Mouse (Mus musculus) midbrain, embryonic 10.5 days (tissue): ENCODE measurements around the gene Cpsf3. TPM values are rescaled to one million over a fixed set of nuclear protein-coding genes. Genes with fewer than 3 reads are reported as not detected.

Experiments
- DNase-seq: peaks from one replicate; pipeline ENCODE4 v3.0.0-alpha.2; 2017; ENCODE audit warnings: low spot score
- H3K27ac ChIP-seq: fragments of 300-500 bp; sonication (generic); replicated peaks from 2 replicates; pipeline ENCODE4 v1.5.1; 2016; ENCODE audit warnings: mild to moderate bottlenecking
- H3K27me3 ChIP-seq: fragments of 300-500 bp; sonication (generic); 2 replicates; pipeline ENCODE4 v1.6.1; 2016; ENCODE audit warnings: low read depth, mild to moderate bottlenecking; ENCODE audit not compliant: poor library complexity, severe bottlenecking
- H3K36me3 ChIP-seq: fragments of 300-500 bp; sonication (generic); 2 replicates; pipeline ENCODE4 v1.6.1; 2016; ENCODE audit warnings: mild to moderate bottlenecking, moderate library complexity
- H3K4me1 ChIP-seq: fragments of 300-500 bp; sonication (generic); 2 replicates; pipeline ENCODE4 v1.6.1; 2016
- H3K4me3 ChIP-seq: fragments of 300-500 bp; sonication (generic); 2 replicates; pipeline ENCODE4 v1.5.1; 2016; ENCODE audit warnings: mild to moderate bottlenecking, moderate library complexity
- H3K9me3 ChIP-seq: fragments of 300-500 bp; sonication (generic); replicated peaks from 2 replicates; pipeline ENCODE4 v1.6.1; 2016; ENCODE audit warnings: mild to moderate bottlenecking
- WGBS: fragments of 180-500 bp; shearing (Covaris S2); methylation state at CpG from one replicate; pipeline ENCODE4 v1.1.7; 2016; 5-methylcytosine and 5-hydroxymethylcytosine counted together
- polyA plus RNA-seq: library from polyadenylated mRNA; unstranded; fragments of >200 nt; fragmentation: Nextera tagmentation; extraction: Ambion mirVana; gene quantifications from 2 replicates; pipeline ENCODE4 v1.2.1, GENCODE M21; 2016

The Cpsf3 gene
- polyA plus RNA-seq, 1 experiment from 2014 or later: 142 TPM

GRCm38 (mm10) chr12:21268083-21268616 is 17.0 kb upstream of the Cpsf3 start:
- H3K27me3 ChIP-seq: no peaks in the 10 kb centered on the region
- no peaks in the 10 kb centered on the region for H3K4me1 ChIP-seq
- no peaks in the 10 kb centered on the region for H3K9me3 ChIP-seq
- peaks cover 98% of the 10 kb centered on the region for H3K36me3 ChIP-seq
- H3K27ac ChIP-seq: no peak overlapping the region
- WGBS: 95% methylated on average over 8 of the region's 8 CpGs
- no peak overlapping the region for H3K4me3 ChIP-seq
- DNase-seq: no peak

DNA sequence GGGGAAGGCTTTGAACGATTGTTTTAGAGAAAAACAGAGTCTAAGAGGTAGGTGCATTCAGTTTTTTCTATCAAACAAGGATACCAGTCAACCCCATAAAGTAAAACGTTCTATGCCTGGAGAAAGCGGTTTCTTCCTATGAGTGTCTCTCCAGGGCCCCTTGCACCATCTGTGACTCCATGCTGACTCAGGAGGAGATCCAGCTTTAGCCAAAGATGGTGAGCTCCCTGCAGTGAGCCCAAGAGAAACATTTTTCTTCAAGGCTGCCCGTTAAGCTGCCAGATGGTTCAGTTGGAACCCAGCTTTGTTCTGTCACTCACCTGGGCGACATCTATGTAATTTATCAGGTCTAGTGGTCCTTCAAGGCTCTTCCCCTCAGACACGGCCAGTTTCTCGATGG is 10.7 kb upstream of the Cpsf3 start:
- no peak for DNase-seq
- Histone ChIP-seq H3K36me3 (peaks cover 48% of the 10 kb centered on the region), H3K27ac (no peak overlapping the region), H3K27me3 (no peaks in the 10 kb centered on the region), H3K9me3 (no peaks in the 10 kb centered on the region), H3K4me1 (no peaks in the 10 kb centered on the region), H3K4me3 (no peak overlapping the region)
- 86% methylated on average over 7 of the region's 7 CpGs for WGBS

DNA sequence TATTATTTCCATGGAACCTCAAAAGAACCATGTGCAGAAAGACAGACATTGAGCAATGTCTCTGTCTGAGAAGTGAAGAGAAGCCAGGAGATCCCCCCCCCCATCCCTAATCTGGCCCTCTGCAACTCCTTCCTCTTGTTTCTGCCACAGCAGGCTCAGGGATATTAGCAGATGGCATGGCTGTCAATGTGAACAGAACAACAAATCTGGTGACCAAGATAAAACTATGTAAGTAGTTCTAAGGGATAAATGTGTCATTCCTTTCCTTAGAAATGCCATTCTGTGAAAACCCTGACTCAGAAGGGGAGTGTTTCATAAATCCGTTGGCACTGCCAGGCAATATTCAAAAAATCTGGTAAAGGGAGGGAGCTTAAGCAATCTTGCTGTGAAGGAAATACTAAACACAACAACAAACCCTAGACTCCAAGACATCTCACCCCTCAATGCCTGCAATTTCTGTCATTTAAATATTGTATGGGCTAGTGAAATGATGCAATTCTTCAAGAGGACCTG is 7.8 kb upstream of the Cpsf3 start:
- Histone ChIP-seq H3K27me3 (no peaks in the 10 kb centered on the region), H3K27ac (no peak overlapping the region), H3K9me3 (no peaks in the 10 kb centered on the region), H3K36me3 (peaks cover 18% of the 10 kb centered on the region), H3K4me1 (no peaks in the 10 kb centered on the region), H3K4me3 (no peak overlapping the region)
- WGBS: 77% methylated on average over 1 of the region's 1 CpGs
- DNase-seq: no peak

- Histone ChIP-seq H3K27ac (peak overlapping the region; percentile 91), H3K9me3 (no peaks in the 10 kb centered on the region), H3K27me3 (no peaks in the 10 kb centered on the region), H3K36me3 (peaks cover 26% of the 10 kb centered on the region), H3K4me3 (peak overlapping the region; percentile 76), H3K4me1 (peaks cover 15% of the 10 kb centered on the region)
- WGBS: under 1% methylated on average over 41 of the region's 47 CpGs
- DNase-seq: no peak
Observed at GRCm38 (mm10) chr12:21285508-21286242, 484 bp downstream of the Cpsf3 start.

DNA sequence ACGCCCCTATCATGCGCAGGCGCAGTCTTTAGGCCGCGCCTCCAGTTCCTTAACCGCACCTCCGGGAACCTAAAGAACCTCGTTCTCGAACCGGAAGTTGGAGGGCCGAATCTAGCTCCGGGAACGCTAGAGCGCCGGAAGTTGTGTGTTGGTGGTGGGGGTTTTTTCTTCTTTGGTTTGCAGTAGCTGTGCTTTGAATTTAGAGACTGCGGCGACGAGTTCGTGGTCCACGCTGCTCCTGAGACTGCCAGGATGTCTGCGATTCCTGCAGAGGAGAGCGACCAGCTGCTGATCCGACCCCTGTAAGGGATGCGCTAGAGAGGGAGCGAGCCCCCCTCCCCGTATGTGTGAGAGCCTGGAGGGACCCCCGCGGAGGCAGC is 1.0 kb downstream of the Cpsf3 start, which contains the start of gene Itgb1bp1:
Itgb1bp1 (minus strand) TSS at position 42 of the 380 bp plus-strand sequence.
- Histone ChIP-seq H3K36me3 (peaks cover 31% of the 10 kb centered on the region), H3K4me3 (peak within 1 kb of the TSS; percentile 76), H3K27ac (peak within 1 kb of the TSS; percentile 91), H3K27me3 (no peaks in the 10 kb centered on the region), H3K4me1 (peaks cover 15% of the 10 kb centered on the region), H3K9me3 (no peaks in the 10 kb centered on the region)
- WGBS: under 1% methylated on average over 28 of the region's 28 CpGs
- peak; percentile 98 for DNase-seq

GRCm38 (mm10) chr12:21286712-21287650 is 1.8 kb downstream of the Cpsf3 start:
- WGBS: 41% methylated on average over 18 of the region's 18 CpGs
- H3K4me1 ChIP-seq: peaks cover 15% of the 10 kb centered on the region
- peak; percentile 16 for DNase-seq
- peak overlapping the region; percentile 76 for H3K4me3 ChIP-seq
- H3K36me3 ChIP-seq: peaks cover 39% of the 10 kb centered on the region
- H3K27me3 ChIP-seq: no peaks in the 10 kb centered on the region
- H3K9me3 ChIP-seq: no peaks in the 10 kb centered on the region
- peak overlapping the region; percentile 91 for H3K27ac ChIP-seq

DNA sequence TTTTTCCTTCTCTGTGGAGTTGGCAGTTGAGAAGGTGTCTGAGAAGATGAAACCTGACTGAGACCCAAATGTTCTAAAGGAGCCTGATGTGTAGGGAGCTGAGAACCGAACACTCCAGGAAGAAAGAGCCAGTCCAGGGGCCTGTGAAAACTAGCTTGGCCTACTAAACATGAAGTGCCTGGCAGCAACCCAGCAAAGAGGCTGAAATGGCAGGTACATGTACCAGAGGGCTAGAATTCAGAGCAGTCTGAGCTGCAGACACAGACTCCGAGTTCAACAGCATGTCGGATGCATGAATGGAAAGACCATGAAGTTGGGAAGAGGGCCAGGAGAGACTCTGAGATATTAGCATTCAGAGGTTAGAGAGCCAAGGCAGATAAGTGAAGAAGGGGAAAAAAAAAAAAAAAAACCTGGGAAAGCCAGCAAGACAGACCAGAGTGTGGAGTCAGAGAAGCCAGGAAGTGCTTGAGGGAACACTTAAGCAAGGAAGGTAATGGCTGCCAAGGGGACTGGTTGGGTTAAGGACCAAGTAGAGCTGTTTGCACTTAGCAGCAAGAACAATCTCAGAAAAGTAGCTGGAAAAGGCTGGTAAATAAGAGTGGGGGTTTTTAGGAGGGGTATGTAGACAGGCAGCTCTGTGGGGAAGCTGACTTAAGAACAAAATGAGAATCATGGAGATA is 3.7 kb downstream of the Cpsf3 start:
- Histone ChIP-seq H3K4me3 (no peak overlapping the region), H3K27ac (no peak overlapping the region), H3K9me3 (no peaks in the 10 kb centered on the region), H3K4me1 (peaks cover 15% of the 10 kb centered on the region), H3K36me3 (peaks cover 57% of the 10 kb centered on the region), H3K27me3 (no peaks in the 10 kb centered on the region)
- DNase-seq: no peak
- 94% methylated on average over 3 of the region's 3 CpGs for WGBS

DNA sequence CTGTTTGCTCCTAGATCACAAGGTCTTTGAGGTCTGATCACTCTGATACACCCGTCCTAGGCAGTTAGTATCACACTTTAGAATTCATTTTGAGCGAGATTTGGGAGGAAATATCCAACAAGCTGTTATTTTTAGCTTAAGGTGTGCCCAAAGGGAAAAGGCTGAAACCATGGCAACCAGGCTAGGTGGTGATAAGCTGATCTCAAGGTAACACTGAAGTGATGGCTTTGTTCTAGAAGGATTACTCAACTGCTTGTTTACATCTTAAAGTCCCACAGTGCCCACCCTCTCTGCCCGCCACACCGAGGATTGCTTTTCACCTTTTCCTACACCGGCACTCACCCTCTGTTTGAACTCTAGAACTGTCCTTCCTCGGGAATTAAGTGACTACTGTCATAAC is 4.5 kb downstream of the Cpsf3 start:
- Histone ChIP-seq H3K4me3 (no peak overlapping the region), H3K9me3 (no peaks in the 10 kb centered on the region), H3K36me3 (peaks cover 65% of the 10 kb centered on the region), H3K27me3 (no peaks in the 10 kb centered on the region), H3K27ac (no peak overlapping the region), H3K4me1 (peaks cover 15% of the 10 kb centered on the region)
- WGBS: 86% methylated on average over 6 of the region's 6 CpGs
- DNase-seq: no peak

DNA sequence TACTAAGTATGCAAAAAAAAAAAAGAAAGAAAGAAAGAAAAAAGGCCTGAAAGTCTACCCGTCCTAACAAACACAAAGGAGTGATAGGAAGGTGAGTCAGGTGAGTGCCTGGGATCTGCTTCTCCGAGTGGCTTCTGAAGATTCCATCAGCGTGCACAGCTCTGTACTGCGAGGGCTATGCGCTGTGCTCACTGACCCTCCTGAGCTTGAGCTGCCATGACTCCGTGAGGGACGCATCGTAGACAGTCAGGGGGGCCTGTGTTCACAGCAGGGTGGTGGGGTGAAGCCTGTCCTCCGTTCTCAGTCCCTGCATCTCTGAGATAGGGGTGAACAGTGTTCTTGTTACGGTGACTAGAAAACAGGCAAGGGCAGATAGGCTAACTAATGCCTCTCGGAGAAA is 13.7 kb downstream of the Cpsf3 start:
- 95% methylated on average over 11 of the region's 11 CpGs for WGBS
- Histone ChIP-seq H3K9me3 (no peaks in the 10 kb centered on the region), H3K27ac (no peak overlapping the region), H3K4me1 (no peaks in the 10 kb centered on the region), H3K4me3 (no peak overlapping the region), H3K27me3 (no peaks in the 10 kb centered on the region), H3K36me3 (peaks cover 99% of the 10 kb centered on the region)
- no peak for DNase-seq

DNA sequence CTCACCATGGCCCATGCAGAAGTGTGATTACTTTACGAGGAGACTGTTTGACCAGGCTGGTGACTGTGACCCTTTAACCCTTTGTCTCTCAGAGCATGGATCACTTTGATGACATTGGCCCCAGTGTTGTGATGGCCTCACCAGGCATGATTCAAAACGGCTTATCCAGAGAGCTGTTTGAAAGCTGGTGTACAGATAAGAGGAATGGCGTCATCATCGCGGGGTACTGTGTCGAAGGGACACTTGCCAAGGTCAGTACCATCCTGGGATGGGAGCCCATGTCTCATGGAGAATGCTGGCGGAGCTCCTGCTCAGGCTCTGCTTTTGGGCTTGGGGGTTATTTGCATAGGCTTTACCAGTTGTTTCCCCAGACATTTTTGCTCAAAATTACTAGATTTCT is 16.1 kb downstream of the Cpsf3 start:
- Histone ChIP-seq H3K9me3 (no peaks in the 10 kb centered on the region), H3K36me3 (peaks cover 99% of the 10 kb centered on the region)

DNA sequence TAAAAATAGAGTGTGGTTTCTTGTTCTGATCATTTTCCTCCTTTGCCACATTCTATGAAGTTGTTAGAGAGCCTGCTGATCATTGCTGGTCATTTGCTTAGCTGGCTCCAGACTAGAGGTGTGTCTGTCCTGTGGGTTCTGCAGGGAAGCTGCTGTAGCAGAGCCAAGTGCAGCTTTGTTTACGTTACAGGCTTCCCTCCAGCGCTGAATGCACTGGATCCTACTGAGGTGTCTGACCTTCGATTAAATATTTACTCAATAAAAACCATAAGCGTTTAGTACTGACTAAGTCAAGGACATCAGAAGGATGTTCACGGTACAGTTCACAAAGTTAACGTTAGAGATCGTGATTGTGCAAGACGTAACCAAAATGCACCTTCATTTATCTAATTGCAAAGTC is 16.7 kb downstream of the Cpsf3 start:
- whole genome bisulfite sequencing: 91% methylated on average over 8 of the region's 8 CpGs
- Histone ChIP-seq H3K4me1 (no peaks in the 10 kb centered on the region), H3K9me3 (no peaks in the 10 kb centered on the region), H3K27ac (no peak overlapping the region), H3K4me3 (no peak overlapping the region), H3K27me3 (no peaks in the 10 kb centered on the region), H3K36me3 (peaks cover 99% of the 10 kb centered on the region)
- DNase-seq: no peak

More for the DNA sequence above, 16.1 kb downstream of the Cpsf3 start:
- WGBS: 90% methylated on average over 7 of the region's 7 CpGs
- no peaks in the 10 kb centered on the region for H3K4me1 ChIP-seq
- H3K4me3 ChIP-seq: no peak overlapping the region
- H3K27me3 ChIP-seq: no peaks in the 10 kb centered on the region
- DNase-seq: no peak
- H3K27ac ChIP-seq: no peak overlapping the region

GRCm38 (mm10) chr12:21302361-21302783 is 17.2 kb downstream of the Cpsf3 start:
- 86% methylated on average over 5 of the region's 5 CpGs for WGBS
- no peaks in the 10 kb centered on the region for H3K9me3 ChIP-seq
- H3K27ac ChIP-seq: no peak overlapping the region
- H3K36me3 ChIP-seq: peaks cover 99% of the 10 kb centered on the region
- H3K27me3 ChIP-seq: no peaks in the 10 kb centered on the region
- no peaks in the 10 kb centered on the region for H3K4me1 ChIP-seq
- no peak overlapping the region for H3K4me3 ChIP-seq
- DNase-seq: no peak
